ENCODE assay signal across 20 mouse cellular contexts in genomic region chr12:80891074-80891473, GRCm38 (mm10). TPM values are rescaled to one million over a fixed set of nuclear protein-coding genes. Genes with fewer than 3 reads are reported as not detected.
DNase-seq lines count a peak whose midpoint lies in the region; ATAC-seq and TF ChIP-seq lines count a peak whose summit lies in the region.
"Had no signal": no experiment of that assay in that cellular context is flagged by ENCODE, and none has a peak within 500 bp of the region (broad histone marks: within the 10 kb centered on the region; RNA-seq: fewer than 3 reads in every experiment).

No protein-coding gene starts in this region.

- H3K4me2 ChIP-seq in liver, embryonic 14.5 days (ENCODE audit: low read depth) = no peak overlapping the region
- H3K4me2 ChIP-seq in stomach, postnatal 0 days (replicated peaks; ENCODE audit: low read depth) = no peak overlapping the region
- H3K4me2 ChIP-seq: forebrain, embryonic 15.5 days; heart, embryonic 11.5 days; heart, embryonic 15.5 days; hindbrain, embryonic 14.5 days had no signal

- no peaks in the 10 kb centered on the region for H3K27me3 ChIP-seq in liver, embryonic 14.5 days (ENCODE audit: control insufficient read depth, insufficient read depth, low read length)
- H3K27me3 ChIP-seq in stomach, postnatal 0 days (ENCODE audit: control insufficient read depth, insufficient read depth, low read length) = no peaks in the 10 kb centered on the region
- H3K27me3 ChIP-seq: forebrain, embryonic 15.5 days; heart, embryonic 15.5 days; Patski had no signal

- TF ChIP-seq CTCF in liver, embryonic 14.5 days (IDR thresholded peaks at IDR 0.05; ENCODE audit: low read depth) = no peak
- TF ChIP-seq CTCF in stomach, postnatal 0 days (IDR thresholded peaks at IDR 0.05; ENCODE audit: low read depth) = no peak

- no peak overlapping the region for H3K4me3 ChIP-seq in liver, embryonic 14.5 days (ENCODE audit: insufficient read depth in 1 of 2, low read depth in 2 of 2, low read length in 2 of 2)
- no peak overlapping the region for H3K4me3 ChIP-seq in stomach, postnatal 0 days (ENCODE audit: low read depth, low read length)
- H3K4me3 ChIP-seq: embryonic facial prominence, embryonic 10.5 days; forebrain, embryonic 10.5 days; forebrain, embryonic 15.5 days; heart, adult 2 months; heart, embryonic 15.5 days had no signal

- 86% methylated on average over 2 of the region's 2 CpGs for WGBS in liver, embryonic 14.5 days (ENCODE audit: insufficient replicate concordance)
- WGBS in stomach, postnatal 0 days = 75% methylated on average over 2 of the region's 2 CpGs

- H3K36me3 ChIP-seq in liver, embryonic 14.5 days (replicated peaks; ENCODE audit: control insufficient read depth, insufficient read depth, low read depth) = no peaks in the 10 kb centered on the region
- no peaks in the 10 kb centered on the region for H3K36me3 ChIP-seq in stomach, postnatal 0 days (ENCODE audit: control insufficient read depth, insufficient read depth, low read length)
- H3K36me3 ChIP-seq: embryonic facial prominence, embryonic 10.5 days; forebrain, embryonic 10.5 days; forebrain, embryonic 15.5 days; heart, embryonic 15.5 days had no signal

- peaks cover 2% of the 10 kb centered on the region; the same call in 1 of the 2 replicates for H3K9me3 ChIP-seq in liver, embryonic 14.5 days (ENCODE audit: control insufficient read depth, low read length)
- H3K9me3 ChIP-seq in stomach, postnatal 0 days (ENCODE audit: control insufficient read depth, low read length) = no peaks in the 10 kb centered on the region
- H3K9me3 ChIP-seq: heart, embryonic 15.5 days had no signal

- no peak for TF ChIP-seq EP300 in liver, embryonic 14.5 days (IDR thresholded peaks at IDR 0.05; ENCODE audit: low read depth)
- no peak for TF ChIP-seq EP300 in stomach, postnatal 0 days (optimal IDR thresholded peaks at IDR 0.05)

- peak; percentile 3 for DNase-seq in testis, postnatal 10 days (ENCODE audit: low spot score)
- DNase-seq in testis, postnatal 14 days (ENCODE audit: low spot score) = no peak
- DNase-seq in liver, embryonic 14.5 days (ENCODE audit: low read depth in 3 of 3, low spot score in 3 of 3) = no peak
- DNase-seq in stomach, postnatal 0 days (ENCODE audit: low spot score) = no peak
- no peak for DNase-seq in kidney, postnatal 10 days
- DNase-seq in heart, adult 11 months = no peak
- DNase-seq: adrenal gland, postnatal 14 days; cerebellum, adult 2 months; cerebellum, postnatal 10 days; gastrocnemius, postnatal 10 days; heart, adult 2 months; heart, postnatal 14 days had no signal

- no peak overlapping the region for H3K27ac ChIP-seq in liver, embryonic 14.5 days
- no peak overlapping the region for H3K27ac ChIP-seq in stomach, postnatal 0 days (replicated peaks)
- H3K27ac ChIP-seq: embryonic facial prominence, embryonic 10.5 days; forebrain, embryonic 10.5 days; forebrain, embryonic 15.5 days; heart, adult 2 months; heart, embryonic 15.5 days; hindbrain, embryonic 14.5 days had no signal

- no peak overlapping the region for H3K9ac ChIP-seq in liver, embryonic 14.5 days (replicated peaks)
- H3K9ac ChIP-seq in stomach, postnatal 0 days (ENCODE audit: low read length) = no peak overlapping the region
- H3K9ac ChIP-seq: forebrain, embryonic 15.5 days; heart, embryonic 15.5 days; hindbrain, embryonic 14.5 days had no signal

- H3K4me1 ChIP-seq in liver, embryonic 14.5 days (replicated peaks; ENCODE audit: control insufficient read depth in 2 of 2, insufficient read depth in 2 of 2, low read length in 1 of 2) = no peaks in the 10 kb centered on the region
- no peaks in the 10 kb centered on the region for H3K4me1 ChIP-seq in stomach, postnatal 0 days (replicated peaks; ENCODE audit: control insufficient read depth, insufficient read depth)
- H3K4me1 ChIP-seq: heart, embryonic 15.5 days had no signal

- peak; percentile 43; the same call in 1 of the 2 replicates for ATAC-seq in liver, embryonic 14.5 days (ENCODE audit: insufficient read depth)
- peak; percentile 43; the same call in 1 of the 2 replicates for ATAC-seq in stomach, postnatal 0 days (ENCODE audit: low FRiP score, low TSS enrichment)
- ATAC-seq: activated CD4-positive, CD25-positive, alpha-beta regulatory T cell, adult 4 months; forebrain, embryonic 15.5 days; Patski had no signal

RNA-seq across cellular contexts. Expression of gene Srsf5, which starts 54.2 kb away (rescaled TPM):
- 176 and 281 TPM in 2 replicates for polyA plus RNA-seq in liver, embryonic 14.5 days (2012; rRNA removed)
- polyA plus RNA-seq in liver, embryonic 14.5 days (2014; fragmentation: Nextera tagmentation; extraction: Ambion mirVana) = 162 and 189 TPM in 2 replicates
- 283 and 303 TPM in 2 replicates for polyA plus RNA-seq in stomach, postnatal 0 days (2015; fragmentation: Nextera tagmentation; extraction: Ambion mirVana)
